Mouse (Mus musculus): Measurements from ENCODE around the gene Coa4. TPM values are rescaled to one million over a fixed set of nuclear protein-coding genes. Genes with fewer than 3 reads are reported as not detected.

The Coa4 gene
- total RNA-seq, 2 experiments from 2014 or later = 9.1 to 10.4 TPM

- DNase-seq = no peak
Measured at GRCm38 (mm10) chr7:100504740-100505487, 32.0 kb upstream of the Coa4 start.

- no peak for DNase-seq
Measured at GRCm38 (mm10) chr7:100506494-100506893, 30.4 kb upstream of the Coa4 start.

GRCm38 (mm10) chr7:100508670-100509069, 28.2 kb upstream of the Coa4 start:
- no peak for DNase-seq

- no peak for DNase-seq
Measured at GRCm38 (mm10) chr7:100511602-100512001, 25.3 kb upstream of the Coa4 start.

- DNase-seq = no peak
Measured at GRCm38 (mm10) chr7:100514573-100514972, 22.3 kb upstream of the Coa4 start, which contains the start of gene Dnajb13. TSS of gene Dnajb13 (minus strand) at chr7:100514960.

- DNase-seq = no peak
Measured at GRCm38 (mm10) chr7:100520204-100520603, 16.7 kb upstream of the Coa4 start.

DNA sequence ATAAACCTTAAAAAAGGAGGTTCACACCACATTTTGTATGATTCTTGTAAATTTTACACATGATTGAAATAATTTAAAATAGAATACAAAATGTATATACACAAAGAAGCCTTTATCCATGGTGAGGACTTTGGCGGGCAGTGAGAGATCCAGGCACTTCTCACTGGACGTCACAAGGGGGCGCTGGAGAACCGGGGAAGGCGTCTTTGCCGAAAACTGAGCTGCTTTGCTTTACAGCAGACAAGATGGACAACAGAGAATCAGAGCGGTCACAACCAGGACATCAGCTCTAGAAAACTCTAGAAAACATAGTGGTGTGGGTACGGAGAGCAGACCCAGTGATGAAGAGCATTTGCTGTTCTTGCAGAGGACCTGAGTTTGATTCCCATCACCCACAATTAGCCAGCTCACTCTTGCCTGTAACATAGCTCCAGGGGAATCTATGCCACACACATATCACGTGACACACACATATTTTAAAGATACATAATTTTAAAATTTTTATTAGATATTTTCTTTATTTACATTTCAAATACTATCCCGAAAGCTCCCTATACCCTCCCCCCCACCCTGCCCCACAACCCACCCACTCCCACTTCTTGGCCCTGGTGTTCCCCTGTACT, 16.1 kb upstream of the Coa4 start:
- DNase-seq = peak; percentile 88 to 90

GRCm38 (mm10) chr7:100522222-100522621, 14.6 kb upstream of the Coa4 start:
- no peak for DNase-seq

DNA sequence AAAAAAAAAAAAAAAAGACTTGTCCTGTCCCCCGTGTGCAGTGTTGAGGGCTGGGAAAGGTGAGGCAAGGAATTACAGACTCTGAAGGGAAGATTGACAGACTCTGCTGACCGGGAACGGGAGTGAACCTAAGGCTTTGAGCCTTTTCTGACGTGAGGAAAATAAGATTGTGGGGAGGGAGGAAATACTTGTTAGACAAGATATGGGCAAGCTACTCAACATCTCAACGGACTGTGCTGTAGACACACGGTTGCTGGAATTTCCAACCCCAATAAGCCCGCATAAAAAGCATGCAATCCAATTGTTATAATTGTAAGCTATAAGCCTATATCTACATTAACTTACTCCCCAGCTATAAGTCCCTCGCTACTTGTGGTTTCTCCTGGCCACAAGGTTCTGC, 12.2 kb upstream of the Coa4 start:
- DNase-seq = no peak

DNA sequence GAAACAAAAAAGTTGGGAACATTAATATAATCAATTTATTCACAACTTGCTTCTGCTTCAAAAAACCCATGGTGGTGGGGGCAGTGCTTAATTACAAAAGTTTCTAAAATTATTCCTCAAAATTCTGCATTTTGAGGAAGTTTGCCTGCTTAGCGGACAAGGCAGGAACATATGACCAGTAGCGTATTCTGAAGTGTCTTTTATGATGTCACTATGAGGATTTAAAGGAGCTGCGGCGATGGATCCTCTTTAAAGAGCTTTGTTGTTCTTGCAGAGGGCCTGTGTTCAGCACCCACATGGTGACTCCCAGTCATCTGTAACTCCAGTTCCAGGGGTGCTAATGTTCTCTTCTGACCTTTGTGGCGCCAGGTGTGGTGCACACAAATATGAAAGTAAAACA, 6.1 kb upstream of the Coa4 start:
- no peak for DNase-seq

GRCm38 (mm10) chr7:100533503-100533902, 3.4 kb upstream of the Coa4 start:
- DNase-seq = no peak

GRCm38 (mm10) chr7:100534216-100534615, 2.7 kb upstream of the Coa4 start:
- no peak for DNase-seq

- DNase-seq = no peak
Measured at GRCm38 (mm10) chr7:100535831-100536230, 1.0 kb upstream of the Coa4 start.

- no peak for DNase-seq
Measured at GRCm38 (mm10) chr7:100537519-100537902, 640 bp downstream of the Coa4 start.

- no peak for DNase-seq
Measured at GRCm38 (mm10) chr7:100539516-100539915, 2.6 kb downstream of the Coa4 start.

- no peak for DNase-seq
Measured at GRCm38 (mm10) chr7:100544437-100544836, 7.6 kb downstream of the Coa4 start.

GRCm38 (mm10) chr7:100547631-100548030, 10.8 kb downstream of the Coa4 start:
- DNase-seq = peak; percentile 74 to 77

GRCm38 (mm10) chr7:100549796-100550195, 12.9 kb downstream of the Coa4 start:
- no peak for DNase-seq

DNA sequence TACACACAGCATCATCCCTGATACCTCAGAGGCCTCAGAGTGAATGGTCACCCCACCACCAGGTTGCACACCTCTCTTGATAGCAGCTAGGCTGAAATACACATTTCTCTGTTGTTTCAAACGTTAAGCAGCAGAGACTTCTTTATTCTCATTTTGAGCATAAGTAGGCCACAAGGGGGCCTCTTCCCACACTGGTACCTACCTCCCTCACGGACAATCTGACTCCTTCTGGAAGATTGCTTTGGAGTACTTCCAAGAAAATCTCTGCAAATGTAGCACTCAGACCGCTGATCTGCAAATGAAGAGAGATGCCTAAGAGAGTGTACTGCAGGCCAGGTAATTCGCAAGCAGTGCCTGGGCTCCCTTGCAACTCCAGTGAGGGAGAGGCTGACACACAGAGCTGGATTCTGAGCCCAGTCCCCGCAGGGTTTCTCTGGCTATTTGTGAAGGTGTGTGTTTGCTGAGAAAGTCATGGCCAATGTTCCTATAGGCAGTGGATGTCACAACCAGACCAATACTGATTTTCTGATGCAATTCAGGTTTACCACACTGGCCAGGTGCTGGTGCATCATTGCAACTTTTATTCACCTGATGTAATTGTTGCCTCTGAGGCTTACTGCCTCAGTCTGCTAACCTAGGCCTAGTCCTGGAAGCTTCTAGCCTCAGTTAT, 13.6 kb downstream of the Coa4 start:
- peak; percentile 15 to 52 for DNase-seq

DNA sequence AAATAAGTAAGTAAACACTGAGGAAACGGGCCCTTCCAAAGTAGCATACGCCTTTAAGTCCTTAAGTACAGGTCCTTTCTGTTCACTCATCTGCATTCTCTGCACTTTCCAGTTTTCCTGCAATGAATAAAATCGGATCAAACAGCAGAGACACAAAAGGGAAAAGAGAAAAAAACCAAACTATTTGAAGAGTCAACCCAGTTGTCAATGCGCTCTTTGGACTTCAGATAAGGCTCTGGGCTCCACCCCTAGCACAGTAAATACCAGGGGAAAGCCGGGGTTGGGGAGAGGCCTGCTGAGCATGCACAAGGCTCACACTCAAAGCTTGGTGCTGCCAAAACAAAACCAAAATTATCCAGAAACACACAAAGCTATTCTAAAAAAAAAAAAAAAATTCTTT, 18.1 kb downstream of the Coa4 start:
- DNase-seq = no peak

DNA sequence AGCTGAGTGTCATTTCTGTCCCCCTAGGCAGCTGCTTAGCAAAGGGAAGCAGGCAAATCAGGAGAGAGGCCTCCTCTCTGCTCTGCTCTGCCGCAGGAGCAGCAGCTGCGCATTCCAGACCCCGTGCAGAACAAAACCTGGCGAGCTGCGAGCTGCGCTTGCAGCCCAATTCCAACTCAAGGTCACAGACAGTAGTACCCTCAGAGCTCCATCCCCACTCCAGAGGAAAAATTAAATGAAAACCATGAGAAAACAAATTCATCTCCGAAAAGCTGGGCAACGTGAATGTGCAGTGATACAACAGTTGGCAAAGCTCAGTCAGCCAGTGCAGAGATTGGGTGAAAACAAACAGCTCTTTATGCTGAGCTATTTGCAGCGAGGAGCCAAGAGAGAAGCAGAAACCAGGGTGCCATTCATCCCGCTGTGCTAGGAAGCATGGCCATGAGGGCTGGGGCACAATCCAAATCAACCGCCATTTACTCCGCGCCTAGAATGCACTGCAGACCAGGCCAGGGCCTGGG, 18.6 kb downstream of the Coa4 start:
- DNase-seq = peak; percentile 8 to 51

DNA sequence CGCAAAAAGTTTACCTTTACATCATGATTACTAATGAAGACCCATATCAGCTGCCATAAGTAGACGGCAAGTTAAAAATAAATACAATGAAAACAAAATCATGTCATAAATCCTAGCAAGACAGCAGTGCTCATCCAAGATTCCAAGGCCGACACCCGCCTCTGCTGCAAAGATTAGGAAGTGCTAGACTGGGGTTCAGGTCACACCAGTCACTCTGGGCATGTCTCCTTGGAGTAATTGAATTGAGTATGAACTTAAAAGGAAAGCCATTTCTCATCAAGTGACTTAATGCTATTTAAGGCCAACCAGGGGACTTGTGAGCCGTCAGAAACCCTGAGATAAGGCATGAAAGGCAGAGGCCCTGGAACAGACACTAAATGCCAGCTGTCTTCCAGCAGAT, 20.4 kb downstream of the Coa4 start:
- DNase-seq = peak; percentile 37 to 42

GRCm38 (mm10) chr7:100559331-100559730, 22.5 kb downstream of the Coa4 start:
- DNase-seq = no peak

All from adrenal gland, postnatal 36 days (tissue).